Mouse (Mus musculus) E14TG2a.4 (cell line): ENCODE data around the gene Basp1.
A peak's percentile ranks its signal among the peaks of the same experiment; 100 is the strongest.

Experiments used
- H3K27me3 ChIP-seq: 2 replicates; pipeline ENCODE4 v1.6.1; 2014; ENCODE audit warnings: low read length, control low read depth; ENCODE audit not compliant: insufficient read depth
- H3K36me3 ChIP-seq: 2 replicates; pipeline ENCODE4 v1.6.1; 2014; ENCODE audit warnings: low read length, control low read depth; ENCODE audit not compliant: insufficient read depth
- H3K4me1 ChIP-seq: replicated peaks from 2 replicates; pipeline ENCODE4 v1.6.1; 2014; ENCODE audit warnings: low read depth, low read length, control low read depth
- H3K4me3 ChIP-seq: replicated peaks from 2 replicates; pipeline ENCODE4 v1.5.1; 2014; ENCODE audit warnings: mild to moderate bottlenecking, low read length
- H3K9me3 ChIP-seq: 2 replicates; pipeline ENCODE4 v1.6.1; 2014; ENCODE audit warnings: low read length, control low read depth
- CTCF ChIP-seq: conservative IDR thresholded peaks from 2 replicates; pipeline ENCODE4 v1.5.1; 2014; ENCODE audit warnings: low read length
- NANOG ChIP-seq: IDR thresholded peaks from 2 replicates; pipeline ENCODE4 v1.6.1; 2014; ENCODE audit warnings: borderline replicate concordance, low read length, mixed read lengths
- POU5F1 ChIP-seq: IDR thresholded peaks from 2 replicates; pipeline ENCODE4 v1.6.1; 2014; ENCODE audit warnings: low read length, borderline replicate concordance

Gene Basp1

GRCm38 (mm10) chr15:25392525-25393099 lies 21.0 kb downstream of the Basp1 start:
- H3K27me3 ChIP-seq: no peaks in the 10 kb centered on the region
- peaks cover 21% of the 10 kb centered on the region for H3K4me1 ChIP-seq
- no peak overlapping the region for H3K4me3 ChIP-seq
- TF ChIP-seq CTCF: no peak
- no peak for TF ChIP-seq NANOG
- no peak for TF ChIP-seq POU5F1
- H3K9me3 ChIP-seq: no peaks in the 10 kb centered on the region
- peaks cover 68% of the 10 kb centered on the region for H3K36me3 ChIP-seq

- H3K9me3 ChIP-seq: no peaks in the 10 kb centered on the region
Measured at GRCm38 (mm10) chr15:25391210-25391609, 22.4 kb downstream of the Basp1 start.

GRCm38 (mm10) chr15:25387572-25387971 lies 26.0 kb downstream of the Basp1 start:
- Histone ChIP-seq H3K4me3 (no peak overlapping the region), H3K4me1 (peaks cover 4% of the 10 kb centered on the region), H3K9me3 (no peaks in the 10 kb centered on the region), H3K27me3 (no peaks in the 10 kb centered on the region), H3K36me3 (peaks cover 59% of the 10 kb centered on the region)
- TF ChIP-seq CTCF (no peak), NANOG (no peak), POU5F1 (no peak)

More at GRCm38 (mm10) chr15:25391210-25391609, 22.4 kb downstream of the Basp1 start:
- Histone ChIP-seq H3K4me3 (no peak overlapping the region), H3K36me3 (peaks cover 71% of the 10 kb centered on the region), H3K4me1 (peaks cover 14% of the 10 kb centered on the region), H3K27me3 (no peaks in the 10 kb centered on the region)
- TF ChIP-seq POU5F1 (no peak), CTCF (no peak), NANOG (no peak)

- H3K36me3 ChIP-seq: peaks cover 10% of the 10 kb centered on the region; the same call in 1 of the 2 replicates
- no peaks in the 10 kb centered on the region for H3K27me3 ChIP-seq
- H3K9me3 ChIP-seq: no peaks in the 10 kb centered on the region
- TF ChIP-seq POU5F1 (no peak), CTCF (no peak), NANOG (no peak)
- H3K4me3 ChIP-seq: no peak overlapping the region
- peaks cover 51% of the 10 kb centered on the region for H3K4me1 ChIP-seq
Measured at GRCm38 (mm10) chr15:25380051-25380450, 33.5 kb downstream of the Basp1 start.

- TF ChIP-seq POU5F1 (no peak), CTCF (no peak), NANOG (no peak)
- Histone ChIP-seq H3K36me3 (peaks cover 10% of the 10 kb centered on the region; the same call in 1 of the 2 replicates), H3K9me3 (no peaks in the 10 kb centered on the region), H3K4me3 (no peak overlapping the region), H3K27me3 (no peaks in the 10 kb centered on the region), H3K4me1 (peaks cover 62% of the 10 kb centered on the region)
Measured at GRCm38 (mm10) chr15:25378707-25379106, 34.9 kb downstream of the Basp1 start.

- TF ChIP-seq POU5F1 (peak; percentile 80; the same call in 1 of the 2 replicates), CTCF (no peak)
- Histone ChIP-seq H3K9me3 (no peaks in the 10 kb centered on the region), H3K27me3 (no peaks in the 10 kb centered on the region), H3K4me1 (peaks cover 79% of the 10 kb centered on the region), H3K4me3 (no peak overlapping the region), H3K36me3 (peaks cover 12% of the 10 kb centered on the region; the same call in 1 of the 2 replicates)
Measured at GRCm38 (mm10) chr15:25376914-25377313, 36.6 kb downstream of the Basp1 start.

- peaks cover 25% of the 10 kb centered on the region; the same call in 1 of the 2 replicates for H3K36me3 ChIP-seq
- peaks cover 4% of the 10 kb centered on the region; the same call in 1 of the 2 replicates for H3K9me3 ChIP-seq
- no peaks in the 10 kb centered on the region for H3K27me3 ChIP-seq
- TF ChIP-seq POU5F1 (no peak), CTCF (no peak), NANOG (no peak)
- H3K4me3 ChIP-seq: no peak overlapping the region
- H3K4me1 ChIP-seq: peaks cover 69% of the 10 kb centered on the region
Measured at GRCm38 (mm10) chr15:25373486-25373885, 40.1 kb downstream of the Basp1 start.

- TF ChIP-seq POU5F1: no peak
- TF ChIP-seq CTCF: no peak
- TF ChIP-seq NANOG: no peak
- peaks cover 4% of the 10 kb centered on the region; the same call in 1 of the 2 replicates for H3K9me3 ChIP-seq
- peaks cover 25% of the 10 kb centered on the region; the same call in 1 of the 2 replicates for H3K36me3 ChIP-seq
- H3K27me3 ChIP-seq: no peaks in the 10 kb centered on the region
- H3K4me3 ChIP-seq: no peak overlapping the region
- peaks cover 71% of the 10 kb centered on the region for H3K4me1 ChIP-seq
Measured at GRCm38 (mm10) chr15:25369522-25369921, 44.0 kb downstream of the Basp1 start.
